Mouse (Mus musculus) E14TG2a.4 (cell line): ENCODE data around the gene Uap1l1.

ENCODE experiments used
- CTCF ChIP-seq: conservative IDR thresholded peaks from 2 replicates; pipeline ENCODE4 v1.5.1; 2014; ENCODE audit warnings: low read length
- NANOG ChIP-seq: IDR thresholded peaks from 2 replicates; pipeline ENCODE4 v1.6.1; 2014; ENCODE audit warnings: borderline replicate concordance, low read length, mixed read lengths
- POU5F1 ChIP-seq: IDR thresholded peaks from 2 replicates; pipeline ENCODE4 v1.6.1; 2014; ENCODE audit warnings: low read length, borderline replicate concordance

DNA sequence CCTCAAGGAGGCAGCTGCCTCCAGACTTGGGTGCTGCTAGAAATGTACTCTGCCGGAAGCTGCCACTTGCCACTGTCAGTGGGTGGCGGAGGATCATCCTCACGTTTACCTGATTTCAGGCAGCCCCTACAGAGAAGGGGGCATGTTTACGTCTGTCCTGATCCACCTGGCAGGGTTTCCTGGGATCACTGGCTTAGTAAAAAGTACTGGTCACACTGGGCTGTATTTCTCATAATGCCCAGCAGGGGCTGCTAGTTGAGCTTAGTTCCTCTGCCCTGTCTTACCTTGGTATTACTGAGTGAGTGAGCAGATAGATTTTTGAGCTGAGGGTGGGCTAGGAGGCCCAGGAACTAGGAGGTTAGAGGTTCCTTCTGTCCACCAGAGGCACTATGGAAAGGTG, 11.1 kb upstream of the Uap1l1 start:
- TF ChIP-seq CTCF (peak; percentile 93), POU5F1 (no peak), NANOG (no peak)
